Mouse (Mus musculus): ENCODE results near the gene Rnf114.
A peak's percentile ranks its signal among the peaks of the same experiment; 100 is the strongest.

The Rnf114 gene

DNA sequence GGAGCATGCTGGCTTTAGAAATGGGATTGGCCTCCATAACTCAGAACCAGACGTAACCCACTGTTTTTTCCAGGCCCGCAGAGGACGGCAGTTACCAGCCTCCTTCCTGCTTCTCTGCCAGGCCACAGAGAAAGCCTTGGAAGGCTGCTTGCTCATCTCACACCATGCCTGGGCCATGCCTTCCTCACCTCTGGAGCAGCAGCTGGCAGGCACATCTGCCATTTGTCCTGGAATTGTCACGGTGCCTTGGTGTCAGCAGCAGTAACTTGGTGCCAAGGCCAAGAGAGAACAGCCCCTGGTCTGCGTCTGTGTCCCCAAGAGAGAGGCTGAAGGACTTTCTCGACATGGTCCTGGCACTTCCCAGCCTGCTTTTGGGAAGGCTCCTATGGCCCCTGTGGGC, 18.2 kb upstream of the Rnf114 start:
- DNase-seq (ENCODE audit: low read depth, low spot score): no peak

DNA sequence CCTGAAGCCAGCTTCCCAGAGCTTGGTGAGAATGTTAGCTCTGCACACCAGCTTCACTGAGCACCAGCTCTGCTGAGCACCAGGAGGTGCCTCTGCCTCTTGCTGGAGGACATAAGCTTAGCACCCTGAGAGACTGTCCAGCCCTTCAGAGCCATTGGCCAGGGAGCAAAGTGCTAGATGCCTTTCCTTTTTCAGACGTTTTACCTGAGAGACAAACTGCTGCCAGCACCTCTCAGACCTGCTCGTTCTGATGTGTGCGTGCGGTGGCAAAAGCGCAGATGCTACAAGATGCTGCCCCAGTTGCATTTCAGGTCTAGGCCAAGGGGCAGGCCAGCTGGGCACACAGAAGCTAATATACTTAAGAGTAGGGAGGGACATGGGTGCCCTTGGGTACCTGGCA, 16.8 kb upstream of the Rnf114 start:
- no peak for DNase-seq (ENCODE audit: low read depth, low spot score)

DNA sequence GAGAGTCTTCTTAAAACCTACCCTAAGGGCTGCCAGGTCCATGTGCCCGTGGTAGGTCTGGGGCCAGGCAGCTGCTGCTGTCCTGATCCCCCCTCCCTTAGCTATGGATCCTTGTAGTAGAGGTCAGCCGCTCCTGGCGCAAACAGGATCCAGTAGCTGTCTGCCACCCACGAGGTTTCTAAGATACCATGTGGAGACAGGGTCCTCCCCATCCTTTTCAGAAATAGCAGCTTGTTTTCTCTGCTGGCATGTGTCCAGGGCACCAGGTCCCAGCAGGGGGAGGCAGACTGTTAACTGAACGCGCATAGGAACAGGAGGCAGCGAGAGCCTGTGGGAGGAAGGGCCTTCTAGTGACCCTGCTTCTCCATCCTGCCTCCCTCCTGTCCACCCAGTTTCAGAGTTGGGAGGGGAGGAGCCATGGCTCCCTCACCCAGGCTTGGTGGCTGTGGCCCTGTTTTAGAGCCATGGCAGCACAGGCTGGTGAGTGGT, 16.2 kb upstream of the Rnf114 start:
- DNase-seq (ENCODE audit: low read depth, low spot score): peak; percentile 55

DNA sequence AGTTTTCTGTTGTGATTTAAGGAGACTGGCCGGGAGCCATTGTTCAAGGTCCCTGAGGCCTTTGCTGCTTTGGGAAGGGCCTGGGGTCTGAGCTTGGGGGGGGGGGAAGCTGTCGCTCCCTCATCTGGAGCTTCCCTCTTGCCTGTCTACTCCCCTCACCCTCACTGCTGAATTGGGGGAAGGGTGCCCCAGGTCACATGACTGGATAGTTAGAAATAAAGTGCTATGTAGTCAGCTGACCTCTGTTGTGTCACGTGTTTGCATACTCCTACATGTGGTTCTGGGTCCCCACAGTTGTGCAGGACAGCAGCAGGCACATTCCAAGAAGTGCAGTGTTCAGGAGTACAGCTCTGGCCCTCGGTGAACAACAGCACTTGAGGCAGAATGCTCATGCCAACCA, 15.7 kb upstream of the Rnf114 start:
- no peak for DNase-seq (ENCODE audit: low read depth, low spot score)

DNA sequence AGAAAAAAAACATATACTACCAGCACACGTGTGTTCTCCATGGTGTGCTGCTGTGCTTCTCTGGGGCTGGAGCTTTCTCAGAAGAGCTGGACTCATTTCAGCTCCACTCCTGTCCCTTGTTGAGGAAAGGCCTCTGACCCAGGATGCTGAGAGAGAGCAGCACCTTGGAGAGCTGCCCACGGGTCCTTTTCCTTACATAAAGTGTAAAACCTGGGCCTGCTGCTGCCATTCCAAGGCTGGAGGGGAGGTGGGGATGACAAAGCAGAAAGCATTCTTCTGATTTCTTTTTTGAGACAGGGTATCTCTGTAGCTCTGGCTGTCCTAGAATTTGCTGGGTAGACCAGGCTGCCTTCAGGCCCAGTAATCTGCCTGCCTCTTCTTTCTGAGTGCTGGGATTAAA, 14.3 kb upstream of the Rnf114 start:
- peak; percentile 17 for DNase-seq (ENCODE audit: low read depth, low spot score)

DNA sequence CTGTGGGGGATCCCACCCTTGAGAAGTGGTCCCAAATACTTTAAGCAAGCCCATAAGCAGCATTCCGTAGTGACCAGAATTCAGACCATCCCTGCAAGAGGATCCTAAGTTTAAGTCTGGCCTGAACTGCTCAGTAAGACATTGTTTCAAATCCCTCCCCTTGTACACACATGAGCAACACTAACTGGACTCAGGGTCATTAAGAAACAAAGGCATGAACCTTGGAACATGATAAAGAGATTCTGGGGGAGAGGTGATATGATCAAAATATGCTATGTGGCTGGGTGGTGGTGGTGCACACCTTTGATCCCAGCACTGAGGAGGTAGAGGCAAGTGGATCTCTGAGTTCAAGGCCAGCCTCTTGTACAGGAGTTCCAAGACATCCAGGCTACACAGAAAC, 12.9 kb upstream of the Rnf114 start:
- no peak for DNase-seq (ENCODE audit: low read depth, low spot score)

DNA sequence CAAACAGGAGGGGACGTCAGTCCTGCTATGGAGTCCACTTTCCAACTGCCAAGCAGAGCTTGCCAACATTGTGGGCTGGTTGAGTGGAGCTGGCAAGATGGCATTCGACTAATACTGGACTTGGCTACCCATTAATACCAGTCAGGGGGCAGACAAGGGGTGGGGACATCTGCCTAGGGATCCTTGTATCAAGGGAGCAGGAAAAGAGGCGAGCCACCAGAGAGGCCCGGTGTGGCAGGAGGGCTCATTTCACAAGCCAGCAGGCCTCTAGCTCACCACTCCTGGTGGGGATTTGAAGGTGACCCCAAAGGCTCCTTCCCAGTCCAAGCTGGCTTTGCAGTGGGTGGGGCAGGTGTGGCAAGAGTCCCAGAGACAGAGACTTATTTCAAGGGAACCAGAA, 9.8 kb upstream of the Rnf114 start:
- DNase-seq (ENCODE audit: low read depth, low spot score): no peak

DNA sequence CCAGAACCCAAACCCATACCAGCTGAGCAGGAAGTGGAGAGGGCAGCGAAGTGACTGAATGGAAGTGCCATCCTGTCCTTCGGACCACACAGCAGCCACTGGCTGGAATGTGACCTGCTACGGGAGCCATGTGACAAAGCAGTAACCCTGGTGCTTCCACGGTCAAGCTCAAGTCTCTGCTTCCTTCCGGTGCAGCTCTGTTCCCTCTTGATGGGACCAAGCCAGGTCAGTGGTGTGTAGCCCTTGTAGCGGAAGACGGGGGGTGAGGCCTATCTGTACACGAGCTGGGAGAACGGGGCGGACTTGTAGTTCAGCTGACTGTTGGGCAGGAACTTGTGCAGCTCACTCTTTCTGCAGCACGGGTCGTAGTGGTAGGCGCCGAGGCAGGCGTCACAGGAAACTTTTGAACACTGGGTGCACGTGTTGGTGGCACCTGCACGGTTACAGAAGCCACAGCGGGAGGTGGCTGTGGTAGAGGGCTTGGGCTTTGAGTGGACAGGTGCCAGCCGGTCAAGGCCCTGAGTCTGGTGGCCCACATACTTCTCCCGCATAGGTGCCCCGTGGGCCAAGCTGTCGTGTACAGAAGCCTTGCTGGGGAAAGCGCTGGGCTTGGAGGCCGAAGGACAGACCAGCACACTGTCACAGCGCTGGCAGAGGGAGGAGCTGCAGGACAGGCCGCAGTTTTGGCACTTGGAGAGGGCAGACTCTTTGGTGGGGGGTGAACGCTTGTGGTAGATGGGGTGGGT, 9.2 kb upstream of the Rnf114 start:
- DNase-seq (ENCODE audit: low read depth, low spot score): no peak

DNA sequence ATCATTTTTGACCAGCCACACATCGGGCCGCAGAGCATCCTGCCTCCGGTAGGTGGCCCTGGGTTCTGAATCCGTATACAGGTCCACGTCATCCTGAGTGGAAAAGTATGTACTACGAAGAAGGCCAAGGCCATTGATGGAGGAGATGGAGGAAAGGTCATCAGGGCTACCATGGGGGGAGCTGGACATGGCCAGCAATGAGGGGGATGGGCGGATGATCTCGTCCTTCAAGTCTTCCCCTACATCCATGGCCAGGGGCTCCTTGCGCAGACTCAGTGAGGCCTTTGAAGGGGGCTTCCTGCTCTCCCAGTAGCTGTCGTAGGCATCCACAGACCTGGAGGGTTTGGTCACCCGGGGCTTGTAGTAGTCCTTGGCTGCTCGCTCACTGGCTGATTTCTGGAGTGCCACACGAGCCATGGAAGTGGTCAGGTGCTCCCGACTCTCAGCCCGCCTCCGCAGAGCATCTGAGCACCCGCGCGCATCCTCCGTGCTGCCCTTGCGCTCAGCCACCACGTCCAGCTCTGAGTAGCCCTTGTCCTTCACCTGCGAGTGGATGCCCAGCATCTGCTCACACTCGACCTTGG, 8.5 kb upstream of the Rnf114 start:
- no peak for DNase-seq (ENCODE audit: low read depth, low spot score)

DNA sequence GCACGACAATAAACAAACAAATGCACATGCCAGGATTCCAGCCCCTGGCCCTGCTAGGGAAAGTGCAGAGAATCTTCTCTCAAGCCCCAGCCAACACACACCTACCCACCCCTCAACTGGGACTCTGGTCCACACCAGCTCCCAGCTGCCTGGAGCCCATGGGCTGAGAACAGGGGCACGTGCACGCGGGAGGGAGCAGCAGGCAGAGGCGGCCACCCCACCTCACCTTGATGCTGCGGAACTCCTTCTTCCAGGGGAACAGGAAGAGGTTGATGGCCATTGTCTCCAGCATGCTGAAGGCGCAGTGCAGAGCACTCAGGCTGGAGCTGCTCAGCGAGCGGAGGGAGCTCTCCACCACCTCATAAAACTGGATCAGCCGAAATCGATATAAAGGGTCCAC, 7.5 kb upstream of the Rnf114 start:
- no peak for DNase-seq (ENCODE audit: low read depth, low spot score)

DNA sequence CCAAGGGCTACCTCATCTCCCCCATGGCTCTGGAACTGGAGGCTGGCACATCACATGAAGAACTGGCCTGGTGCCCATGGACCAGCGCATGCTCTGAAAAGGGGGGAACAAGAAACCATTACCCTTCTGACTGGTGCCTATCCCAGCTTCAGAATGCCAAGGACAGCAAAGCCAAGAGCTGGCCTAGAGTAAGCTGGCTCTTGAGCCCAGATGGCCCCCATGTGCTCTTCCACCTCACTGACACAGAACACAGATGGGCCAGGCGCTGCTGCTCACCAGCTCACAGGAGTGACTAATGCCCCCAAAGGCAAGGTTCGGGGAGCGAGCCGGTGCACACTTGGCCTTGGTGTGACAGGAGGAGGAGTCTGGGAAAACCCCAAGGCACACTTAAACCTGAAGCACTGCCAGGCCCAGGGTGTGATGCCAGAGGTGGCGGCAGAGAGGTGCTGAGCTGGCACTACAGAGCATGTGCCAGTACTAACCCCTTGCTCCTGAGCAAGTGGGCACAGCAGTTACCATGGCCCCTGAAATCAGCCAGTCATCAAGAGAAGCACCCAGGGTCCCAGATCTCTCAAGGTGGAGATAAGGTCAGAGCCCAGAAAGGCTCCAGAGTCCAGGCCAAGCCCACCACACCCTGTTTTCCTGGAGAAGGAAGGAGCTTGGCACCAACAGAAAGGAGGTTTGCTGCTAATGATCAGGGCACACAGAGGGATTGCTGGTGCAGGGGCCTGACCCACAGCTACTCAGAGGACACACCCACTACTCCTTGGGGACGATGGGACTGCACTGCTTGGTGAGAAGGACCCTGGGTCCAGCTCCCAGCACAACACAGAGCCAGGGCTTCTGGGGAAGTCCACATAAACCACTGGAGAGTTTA, 6.7 kb upstream of the Rnf114 start:
- no peak for DNase-seq (ENCODE audit: low read depth, low spot score)

DNA sequence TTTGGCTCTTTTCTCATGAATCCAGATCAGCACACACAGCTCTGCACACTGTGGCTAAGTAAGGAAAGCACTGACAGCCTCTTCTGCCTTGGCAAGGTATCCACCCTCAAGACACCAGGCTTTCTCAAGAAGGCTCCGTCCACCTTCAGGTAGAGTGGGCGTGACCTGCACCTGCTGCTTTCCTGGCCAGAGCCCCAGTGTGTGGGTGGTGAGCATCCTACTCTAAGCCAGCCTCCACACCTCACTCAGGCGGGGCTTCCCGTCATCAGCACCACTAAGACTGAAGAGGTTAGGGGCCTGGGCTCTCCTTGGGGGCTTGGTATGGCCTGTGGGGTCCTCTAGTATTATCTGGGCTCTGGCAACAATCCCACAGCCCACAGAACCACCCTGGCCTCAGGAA, 5.9 kb upstream of the Rnf114 start:
- no peak for DNase-seq (ENCODE audit: low read depth, low spot score)

DNA sequence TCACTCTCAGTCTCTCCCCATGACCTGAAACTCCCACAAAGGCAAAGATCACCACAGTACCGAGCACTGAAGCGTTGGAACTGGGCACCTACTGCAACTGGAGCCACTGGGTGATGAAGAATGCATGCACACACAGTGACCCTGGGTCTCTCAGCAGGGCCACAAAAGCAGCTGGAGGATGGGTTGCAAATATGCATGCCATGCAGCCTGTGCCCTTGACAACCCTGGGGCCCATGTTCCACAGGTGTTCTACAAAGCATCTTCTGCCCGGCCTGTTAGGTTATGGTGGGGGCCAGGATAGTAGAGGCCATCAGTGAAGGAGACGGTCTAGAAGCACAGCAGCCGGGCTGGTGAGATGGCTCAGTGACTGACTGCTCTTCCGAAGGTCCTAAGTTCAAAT, 4.9 kb upstream of the Rnf114 start:
- no peak for DNase-seq (ENCODE audit: low read depth, low spot score)

DNA sequence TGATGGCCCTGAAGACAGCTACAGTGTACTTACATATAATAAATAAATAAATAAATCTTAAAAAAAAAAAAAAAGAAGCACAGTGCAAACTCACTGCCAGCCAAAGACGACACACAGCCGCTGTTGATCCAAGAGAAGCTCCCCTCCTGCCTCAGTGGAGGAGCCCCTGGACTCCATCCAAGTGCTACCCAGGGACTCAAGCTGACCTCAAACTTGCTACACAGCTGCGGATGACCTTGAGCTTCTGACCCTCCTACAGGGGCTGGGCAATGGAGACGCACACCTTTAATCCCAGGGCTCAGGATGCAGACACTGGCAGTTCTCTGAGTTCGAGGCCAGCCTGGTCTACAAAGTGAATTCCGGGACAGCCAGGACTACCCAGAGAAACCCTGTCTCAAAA, 4.5 kb upstream of the Rnf114 start:
- no peak for DNase-seq (ENCODE audit: low read depth, low spot score)

DNA sequence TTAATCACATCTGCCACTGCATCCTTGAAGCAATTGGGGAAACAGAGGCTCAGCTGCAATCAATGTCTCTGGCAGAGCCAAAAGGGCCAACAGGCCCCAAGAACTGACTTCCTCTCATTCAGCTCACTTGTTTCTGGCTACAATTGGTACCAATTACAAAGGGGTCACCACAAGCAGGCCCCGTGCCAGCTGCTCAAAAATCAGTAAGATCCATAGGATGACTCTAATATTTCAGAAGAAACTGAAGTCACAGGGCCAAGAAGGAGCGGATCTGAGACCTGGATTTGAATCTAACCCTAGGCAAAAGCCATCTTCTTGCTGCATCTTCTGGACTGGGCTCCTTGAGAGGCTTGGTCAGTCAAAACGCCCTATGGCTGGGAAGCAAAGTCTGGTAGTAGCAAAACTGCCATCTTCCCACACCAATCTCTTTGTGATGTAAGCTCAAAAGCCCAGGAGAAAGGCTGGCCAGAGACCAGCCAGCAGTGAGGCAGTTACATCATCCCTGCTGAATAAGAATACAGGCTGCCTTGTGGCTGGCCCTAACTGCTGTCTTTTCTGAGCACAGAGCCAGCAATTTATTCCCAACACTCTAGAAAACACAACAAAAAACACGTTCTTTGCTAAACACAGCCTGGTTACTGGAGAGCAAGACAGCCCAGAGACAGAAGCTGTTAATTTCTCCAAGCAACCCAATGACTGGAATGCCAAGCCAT, 1.5 kb upstream of the Rnf114 start:
- DNase-seq (ENCODE audit: low read depth, low spot score): no peak

DNA sequence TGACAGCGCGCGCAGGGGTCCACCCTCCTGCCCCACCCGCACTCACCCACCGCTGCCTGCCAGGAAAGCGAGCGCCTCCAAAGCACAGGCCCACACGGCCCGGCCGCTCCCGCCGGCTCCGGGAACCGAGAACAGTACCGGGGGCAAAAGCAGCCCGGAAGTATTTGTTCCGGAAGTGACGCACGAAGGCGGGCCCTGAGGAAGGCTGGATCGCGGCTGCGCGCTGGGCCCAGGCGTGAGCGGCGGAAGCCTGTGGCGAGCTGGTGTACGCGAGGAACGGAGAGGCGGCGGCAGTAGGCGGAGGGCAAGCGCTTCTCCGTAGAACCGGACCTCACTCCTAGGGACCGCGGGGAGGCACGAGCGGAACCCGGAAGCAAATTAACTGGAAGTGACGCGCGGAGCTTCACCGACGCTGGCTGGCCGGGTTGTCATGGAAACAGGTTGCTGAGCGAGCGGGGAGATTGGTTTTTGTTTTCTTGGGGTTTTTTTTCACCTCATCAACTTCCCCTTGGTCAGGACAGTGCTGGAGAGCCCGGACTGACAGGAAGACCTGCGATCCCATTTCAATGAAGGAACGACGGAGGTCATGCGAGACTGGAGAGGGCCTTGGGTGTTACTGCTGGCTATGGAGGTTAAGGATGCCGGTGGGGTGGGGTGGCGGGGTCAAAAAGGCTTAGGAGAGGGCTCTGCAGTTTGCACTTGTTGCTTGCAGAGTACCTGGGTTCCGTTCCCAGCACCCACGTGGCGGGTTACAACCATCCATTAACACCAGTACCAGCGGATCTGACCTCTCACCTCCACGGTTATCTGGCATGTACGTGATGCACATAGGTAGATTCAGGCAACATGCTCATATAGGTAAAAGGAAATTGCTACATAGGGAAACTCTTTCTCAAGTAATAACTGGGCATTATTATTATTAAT, 530 bp downstream of the Rnf114 start, which contains the start of gene Spata2:
Gene Spata2 (minus strand): TSS at position 175 of the 924 bp plus-strand sequence.
- DNase-seq (ENCODE audit: low read depth, low spot score): peak; percentile 90

DNA sequence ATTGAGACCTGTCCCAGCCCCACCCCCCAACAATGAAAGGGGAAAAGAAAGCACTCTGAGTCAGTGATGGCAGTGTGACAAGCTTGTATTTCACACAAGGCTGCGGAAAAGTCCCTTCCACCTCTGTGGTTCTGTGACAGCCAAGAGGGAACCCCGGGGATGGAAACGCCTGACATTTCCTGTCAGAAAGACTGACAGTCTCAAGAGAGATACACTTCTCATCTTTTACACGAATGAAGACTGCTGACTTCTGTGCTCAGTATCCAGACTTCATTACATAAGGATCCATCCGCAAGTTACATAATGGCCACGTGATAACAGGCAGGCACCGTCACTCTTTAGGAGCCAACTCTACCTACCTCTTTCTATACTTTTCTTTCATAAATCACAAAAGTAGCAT, 4.0 kb downstream of the Rnf114 start:
- no peak for DNase-seq (ENCODE audit: low read depth, low spot score)

DNA sequence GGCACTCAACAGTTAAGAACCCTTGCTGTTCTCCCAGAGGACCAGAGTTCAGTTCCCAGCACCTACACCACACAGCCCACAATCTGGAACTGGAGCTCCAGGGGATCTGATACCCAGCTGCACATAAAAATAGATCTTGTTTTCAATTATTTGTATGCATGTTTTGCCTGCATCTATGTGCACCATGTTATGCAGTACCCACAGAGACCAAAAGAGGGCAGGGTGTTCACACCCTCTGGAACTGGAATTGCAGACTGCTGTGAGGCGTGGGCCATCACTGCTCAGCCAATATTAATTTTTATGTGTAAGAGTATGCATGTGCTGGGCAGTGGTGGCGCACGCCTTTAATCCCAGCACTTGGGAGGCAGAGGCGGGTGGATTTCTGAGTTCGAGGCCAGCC, 4.8 kb downstream of the Rnf114 start:
- peak; percentile 41 for DNase-seq (ENCODE audit: low read depth, low spot score)

DNA sequence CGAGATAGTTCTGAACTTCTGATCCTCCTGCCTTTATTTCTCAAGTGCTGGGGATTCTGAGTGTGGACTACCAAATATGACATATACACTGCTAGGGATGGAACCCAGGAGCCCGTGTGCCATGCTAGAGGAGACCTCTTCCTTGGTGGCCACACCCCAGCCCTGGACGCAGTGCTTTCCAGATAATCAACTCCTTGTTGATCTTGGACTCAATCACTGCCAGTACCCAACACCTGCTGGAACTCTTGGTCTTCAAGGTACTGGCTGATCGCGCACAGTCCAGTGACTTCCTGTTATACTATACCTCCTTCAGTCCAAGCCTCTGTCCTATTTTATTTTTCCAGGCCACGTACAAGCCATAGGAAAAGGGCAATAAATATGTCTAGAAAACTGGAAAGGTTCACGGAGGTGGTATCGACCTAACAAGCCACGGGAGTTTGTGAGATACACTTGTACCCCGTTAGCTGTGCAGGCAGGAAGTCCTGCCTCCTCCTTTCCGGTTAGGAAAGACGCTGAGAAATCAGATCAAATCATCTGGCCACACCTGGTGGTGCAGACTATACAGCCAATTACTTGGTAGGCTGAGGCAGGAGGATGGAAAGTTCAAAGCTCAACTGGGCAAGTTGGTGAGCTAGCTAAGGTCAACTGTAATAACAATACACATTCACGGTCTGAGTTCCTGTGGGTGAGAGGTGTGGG, 10.3 kb downstream of the Rnf114 start:
- no peak for DNase-seq (ENCODE audit: low read depth, low spot score)

DNA sequence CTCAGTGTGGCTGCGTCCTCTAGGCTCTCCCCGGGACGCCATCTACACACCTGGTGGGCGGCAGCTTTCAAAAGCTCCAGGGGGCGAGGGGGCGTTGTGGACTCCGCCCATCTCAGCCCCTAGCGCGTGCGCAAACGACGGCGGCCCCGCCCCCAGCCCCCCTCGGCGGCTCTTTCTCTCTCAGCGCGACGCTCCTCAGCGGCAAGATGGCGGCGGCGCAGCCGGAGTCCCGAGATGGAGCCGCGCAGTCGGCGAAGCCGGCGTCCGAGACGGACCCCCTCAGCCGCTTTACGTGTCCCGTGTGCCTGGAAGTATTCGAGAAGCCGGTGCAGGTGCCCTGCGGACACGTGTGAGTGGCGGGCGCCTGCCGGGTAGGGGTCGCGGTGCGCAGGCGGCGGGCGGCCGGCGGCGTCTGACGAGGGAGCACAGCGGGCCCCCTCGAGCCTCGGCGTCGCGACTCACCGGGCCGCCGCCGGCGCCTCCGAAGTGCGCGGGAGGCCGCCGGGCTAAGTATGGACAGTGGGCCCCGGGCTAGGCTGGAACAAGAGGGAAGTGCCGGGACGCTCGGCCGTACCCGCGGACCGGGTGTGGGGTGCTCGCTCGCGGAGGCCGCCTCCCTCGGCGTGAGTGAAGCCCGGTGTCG, 10.9 kb downstream of the Rnf114 start:
- DNase-seq (ENCODE audit: low read depth, low spot score): peak; percentile 88

Measured in mesoderm, embryonic 11.5 days (tissue).